Mouse (Mus musculus): ENCODE measurements around the gene Mkrn2os. TPM values are rescaled to one million over a fixed set of nuclear protein-coding genes. Genes with fewer than 3 reads are reported as not detected.

Mkrn2os gene
- total and polyA plus RNA-seq, 3 experiments, result not detected

DNA sequence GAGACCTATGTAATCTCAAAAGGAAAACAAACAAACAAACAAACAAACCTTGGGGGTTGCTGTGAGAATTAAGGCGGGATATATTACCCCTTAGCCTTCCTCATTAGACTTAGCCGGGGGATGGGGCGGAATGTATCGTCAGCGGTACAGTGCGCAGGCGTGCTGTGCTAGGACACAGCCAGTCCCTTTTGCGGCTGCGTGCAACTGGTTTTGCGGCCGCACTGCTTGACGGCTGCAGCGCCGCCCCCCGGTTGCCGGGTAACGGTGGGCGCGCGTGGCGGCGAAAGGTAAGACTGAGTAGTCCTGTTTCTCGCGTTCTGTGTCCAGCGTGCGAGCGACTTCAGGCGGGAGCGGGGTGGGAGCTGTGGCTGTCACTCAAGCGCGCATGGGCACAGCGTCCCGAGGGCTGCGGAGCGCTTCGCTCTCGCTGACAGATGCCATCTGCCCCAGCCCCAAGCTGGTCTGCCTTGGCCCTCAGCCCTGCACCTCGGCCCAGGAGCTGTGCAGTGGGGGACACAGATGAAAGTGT is 47.9 kb downstream of the Mkrn2os start, which contains the start of gene Tsen2 (continued):
- TF ChIP-seq ETS1 (conservative IDR thresholded peaks at IDR 0.05; ENCODE audit: low read depth, low read length) (no peak), CHD2 (IDR thresholded peaks at IDR 0.05; ENCODE audit: low read length) (peak; percentile 27; the same call in 1 of the 2 replicates), RCOR1 (conservative IDR thresholded peaks at IDR 0.05; ENCODE audit: low read depth, low read length) (no peak), ZC3H11A (IDR thresholded peaks at IDR 0.05; ENCODE audit: low read depth, low read length) (no peak), MAX (IDR thresholded peaks at IDR 0.05; ENCODE audit: low read length) (peak; percentile 80), POLR2AphosphoS2 (IDR thresholded peaks at IDR 0.05; ENCODE audit: low read depth, low read length) (peak; percentile 71; the same call in 1 of the 2 replicates), GABPA (IDR thresholded peaks at IDR 0.05; ENCODE audit: insufficient replicate concordance, low read depth, low read length) (no peak)

DNA sequence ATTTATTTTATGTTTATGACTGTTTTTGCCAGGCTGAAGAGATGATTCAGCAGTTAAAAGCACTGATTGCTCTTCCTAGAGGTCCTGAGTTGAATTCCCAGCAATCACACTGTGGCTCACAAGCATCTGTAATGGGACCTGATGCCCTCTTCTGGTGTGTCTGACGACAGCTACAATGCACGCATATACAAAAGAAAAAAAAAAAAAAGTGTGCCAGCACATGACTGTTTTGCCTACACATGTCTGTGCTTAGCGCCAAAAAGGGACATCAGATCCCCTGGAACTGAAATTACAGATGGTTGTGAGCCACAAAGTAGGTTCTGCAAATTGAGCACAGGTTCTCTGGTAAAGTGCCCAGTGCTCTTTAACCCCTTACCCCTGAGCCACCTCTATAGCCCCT is 50.0 kb downstream of the Mkrn2os start:
- peaks cover 6 to 53% of the 10 kb centered on the region in 2 experiments for H3K4me1 ChIP-seq (ENCODE audit: control insufficient read depth in 1 of 2, insufficient read depth in 2 of 2)
- peaks cover 0 to 11% of the 10 kb centered on the region in 2 experiments for H3K36me3 ChIP-seq (replicated peaks in 1 of 2; ENCODE audit: control insufficient read depth in 1 of 2, insufficient read depth in 1 of 2, low read length in 1 of 2)
- TF ChIP-seq ZMIZ1 (IDR thresholded peaks at IDR 0.05; ENCODE audit: low read depth, low read length), result no peak
- no peak for TF ChIP-seq MXI1 (IDR thresholded peaks at IDR 0.05; ENCODE audit: low read depth, low read length)
- 0 out of 4 replicates have a peak, but pooled peaks of 1 of the 2 experiments have one; percentile 3 for TF ChIP-seq CTCF (conservative IDR thresholded peaks at IDR 0.05 in 1 of 2, IDR thresholded peaks at IDR 0.05 in 1 of 2; ENCODE audit: low read depth in 2 of 2, low read length in 2 of 2)
- TF ChIP-seq ZNF384 (IDR thresholded peaks at IDR 0.05; ENCODE audit: low read depth, low read length), result peak; percentile 76
- TF ChIP-seq BHLHE40 (IDR thresholded peaks at IDR 0.05; ENCODE audit: low read depth, low read length), result peak; percentile 62
- no peak for TF ChIP-seq CHD2 (IDR thresholded peaks at IDR 0.05; ENCODE audit: low read length)
- TF ChIP-seq NRF1 (IDR thresholded peaks at IDR 0.05; ENCODE audit: low read depth, low read length), result no peak
- no peak for TF ChIP-seq RAD21 (IDR thresholded peaks at IDR 0.05; ENCODE audit: low read depth, low read length)
- TF ChIP-seq MEF2A (IDR thresholded peaks at IDR 0.05; ENCODE audit: borderline replicate concordance, low read depth, low read length), result no peak
- no peak for TF ChIP-seq JUND (conservative IDR thresholded peaks at IDR 0.05; ENCODE audit: low read depth, low read length)
- no peak for TF ChIP-seq USF2 (conservative IDR thresholded peaks at IDR 0.05; ENCODE audit: low read depth, low read length)
- TF ChIP-seq PAX5 (IDR thresholded peaks at IDR 0.05; ENCODE audit: low read length), result no peak
- no peaks in the 10 kb centered on the region; the same call in 1 of the 2 replicates for H3K79me2 ChIP-seq (replicated peaks; ENCODE audit: control insufficient read depth, extremely low read depth, insufficient read depth, poor library complexity, severe bottlenecking)
- no peak overlapping the region for H3K9ac ChIP-seq (ENCODE audit: insufficient read depth, low read depth)
- in situ Hi-C loops (cut with MboI; ENCODE audit: low pct_ligation_motif_present, low pct_unique_long_range_greater_than_20kb, low sequenced_read_pairs) (loop anchor here (10.0 to 25.0 kb wide), 2 partner anchors 155 to 488 kb away; no protein-coding TSS in a partner anchor), dilution Hi-C loops (cut with MboI; ENCODE audit: extremely low pct_ligation_motif_present, extremely low pct_unique_long_range_greater_than_20kb, low sequenced_read_pairs) (no loop called here)
- no peaks in the 10 kb centered on the region for H3K9me3 ChIP-seq (replicated peaks; ENCODE audit: low read length)
- H3K4me3 ChIP-seq (replicated peaks in 1 of 3; ENCODE audit: low read depth in 2 of 3, low read length in 2 of 3, poor library complexity in 1 of 3), result no peak overlapping the region
- no peak for DNase-seq (ENCODE audit: extremely low read depth)
- H3K27ac ChIP-seq (ENCODE audit: insufficient read depth, low read depth), result no peak overlapping the region
- H3K4me2 ChIP-seq (ENCODE audit: insufficient read depth, low read depth, poor library complexity, severe bottlenecking), result no peak overlapping the region
- H3K27me3 ChIP-seq (replicated peaks), result no peaks in the 10 kb centered on the region
